Mouse (Mus musculus): ENCODE data around the gene Ctdsp2.

Ctdsp2 gene

GRCm38 (mm10) chr10:126990313-126991056 is 12.0 kb downstream of the Ctdsp2 start:
- DNase-seq (ENCODE audit: low spot score) = peak; percentile 90

- DNase-seq (ENCODE audit: low spot score) = no peak
Measured at GRCm38 (mm10) chr10:126991676-126992075, 13.2 kb downstream of the Ctdsp2 start.

GRCm38 (mm10) chr10:126993621-126994020 is 15.1 kb downstream of the Ctdsp2 start:
- no peak for DNase-seq (ENCODE audit: low spot score)

GRCm38 (mm10) chr10:126997340-126998113 is 19.0 kb downstream of the Ctdsp2 start:
- peak; percentile 25 for DNase-seq (ENCODE audit: low spot score)

- DNase-seq (ENCODE audit: low spot score) = no peak
Measured at GRCm38 (mm10) chr10:127000529-127000928, 22.0 kb downstream of the Ctdsp2 start, which contains the start of gene Avil. Gene Avil, plus strand, starts transcription at chr10:127000709.

GRCm38 (mm10) chr10:127001297-127001696 is 22.8 kb downstream of the Ctdsp2 start:
- DNase-seq (ENCODE audit: low spot score) = no peak

GRCm38 (mm10) chr10:127002056-127002455 is 23.5 kb downstream of the Ctdsp2 start:
- no peak for DNase-seq (ENCODE audit: low spot score)

- no peak for DNase-seq (ENCODE audit: low spot score)
Measured at GRCm38 (mm10) chr10:127002765-127003164, 24.2 kb downstream of the Ctdsp2 start.

GRCm38 (mm10) chr10:127003334-127003733 is 24.8 kb downstream of the Ctdsp2 start:
- no peak for DNase-seq (ENCODE audit: low spot score)

- no peak for DNase-seq (ENCODE audit: low spot score)
Measured at GRCm38 (mm10) chr10:127003806-127004205, 25.3 kb downstream of the Ctdsp2 start.

GRCm38 (mm10) chr10:127016488-127016887 is 38.0 kb downstream of the Ctdsp2 start:
- no peak for DNase-seq (ENCODE audit: low spot score)

GRCm38 (mm10) chr10:127017071-127017470 is 38.6 kb downstream of the Ctdsp2 start:
- no peak for DNase-seq (ENCODE audit: low spot score)

- no peak for DNase-seq (ENCODE audit: low spot score)
Measured at GRCm38 (mm10) chr10:127018422-127018821, 39.9 kb downstream of the Ctdsp2 start.

GRCm38 (mm10) chr10:127030336-127031296 is 52.1 kb downstream of the Ctdsp2 start, which contains the start of gene Tsfm:
Gene Tsfm, minus strand, starts transcription at chr10:127030840.
- DNase-seq (ENCODE audit: low spot score) = peak; percentile 94

GRCm38 (mm10) chr10:127033301-127033741 is 54.8 kb downstream of the Ctdsp2 start:
- no peak for DNase-seq (ENCODE audit: low spot score)

GRCm38 (mm10) chr10:127036273-127036672 is 57.8 kb downstream of the Ctdsp2 start:
- DNase-seq (ENCODE audit: low spot score) = no peak

GRCm38 (mm10) chr10:127037641-127038040 is 59.1 kb downstream of the Ctdsp2 start:
- no peak for DNase-seq (ENCODE audit: low spot score)

- DNase-seq (ENCODE audit: low spot score) = peak; percentile 36
Measured at GRCm38 (mm10) chr10:127040569-127041214, 62.2 kb downstream of the Ctdsp2 start.

- peak; percentile 53 for DNase-seq (ENCODE audit: low spot score)
Measured at GRCm38 (mm10) chr10:127041274-127041766, 62.8 kb downstream of the Ctdsp2 start, which contains the start of the genes Mettl1 and Eef1akmt3. Gene Mettl1, plus strand, starts transcription at chr10:127041414. Gene Eef1akmt3, minus strand, starts transcription at chr10:127041513.

GRCm38 (mm10) chr10:127041774-127042338 is 63.3 kb downstream of the Ctdsp2 start:
- peak; percentile 89 for DNase-seq (ENCODE audit: low spot score)

All from urinary bladder, postnatal 14 days (tissue).